Mouse (Mus musculus) heart, embryonic 16.5 days (tissue): ENCODE data around the gene Sec31b. TPM values are rescaled to one million over a fixed set of nuclear protein-coding genes. Genes with fewer than 3 reads are reported as not detected.

ENCODE experiments used
- polyA plus RNA-seq: library from polyadenylated mRNA; unstranded; fragments of >200 nt; fragmentation: Nextera tagmentation; extraction: Ambion mirVana; gene quantifications from 2 replicates; pipeline ENCODE4 v1.2.1, GENCODE M21; 2015

Sec31b gene
- polyA plus RNA-seq, 1 experiment from 2014 or later: 2.3 TPM

Other genes with a start within 250 kb of the Sec31b start
- 4.4 and 4.8 TPM in 2 replicates for gene Scd4, start 212.8 kb downstream of the Sec31b start, polyA plus RNA-seq
- gene Scd1, start 138.0 kb downstream of the Sec31b start, polyA plus RNA-seq: 1.1 and 1.2 TPM in 2 replicates
- gene Wnt8b, start 52.4 kb downstream of the Sec31b start, polyA plus RNA-seq: 0.08 TPM in 1 of 2 replicates, not detected in the other
- gene Gm20538, start 7.0 kb upstream of the Sec31b start, polyA plus RNA-seq: not detected in 2 replicates
- 1,230 and 1,261 TPM in 2 replicates for gene Ndufb8, start 9.6 kb upstream of the Sec31b start, polyA plus RNA-seq
- gene Hif1an, start 17.0 kb upstream of the Sec31b start, polyA plus RNA-seq: 22.2 and 27.6 TPM in 2 replicates
- gene Pax2, start 210.2 kb upstream of the Sec31b start, polyA plus RNA-seq: not detected in 2 replicates